Mouse (Mus musculus): ENCODE measurements around the gene Pgm5.

The Pgm5 gene

DNA sequence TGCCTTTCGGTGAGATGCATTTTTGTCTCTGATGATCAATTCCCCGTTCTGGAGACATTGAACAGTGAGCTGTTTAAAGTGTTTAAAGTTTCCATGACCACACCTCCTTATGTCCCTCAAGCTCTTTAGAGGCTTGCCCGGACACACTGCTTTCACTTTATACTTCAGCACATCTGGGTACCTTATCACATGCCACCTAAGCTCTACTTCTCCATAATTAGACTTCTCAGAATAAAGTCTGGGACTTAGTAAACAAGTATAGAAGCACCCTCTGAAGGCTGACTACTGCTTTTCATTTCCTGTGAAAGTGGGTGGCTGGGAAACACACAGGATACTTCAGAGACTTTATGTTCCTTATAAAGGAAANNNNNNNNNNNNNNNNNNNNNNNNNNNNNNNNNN, 204.7 kb downstream of the Pgm5 start:
- DNase-seq (ENCODE audit: low read depth) = no peak

DNA sequence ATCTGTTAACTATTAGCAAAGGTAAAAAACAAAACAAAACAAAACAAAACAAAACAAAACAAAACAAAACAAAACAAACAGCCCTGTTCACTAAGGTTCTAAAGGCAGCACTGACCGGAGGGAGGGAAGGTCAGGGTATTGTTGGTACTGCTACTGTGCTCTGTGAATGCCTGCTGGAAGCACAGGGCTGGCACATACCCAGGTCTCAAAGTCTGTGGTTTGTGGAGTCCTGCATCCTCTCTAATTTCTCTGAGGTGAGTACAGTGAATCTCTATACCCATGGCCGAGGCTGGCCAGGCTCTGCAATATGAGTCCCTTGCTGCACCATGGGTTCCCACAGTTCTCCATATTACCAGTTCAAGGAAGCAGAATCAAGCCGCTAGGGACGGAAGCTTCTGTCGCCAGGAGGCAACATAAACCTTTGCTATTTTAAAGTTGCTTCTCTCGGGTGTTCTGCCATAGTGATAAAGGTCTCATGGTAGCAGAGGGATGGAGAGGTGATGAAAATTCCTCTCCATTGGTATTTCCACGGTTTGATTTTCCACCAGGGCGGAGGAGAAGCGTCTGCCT, 208.3 kb downstream of the Pgm5 start:
- no peak for DNase-seq (ENCODE audit: low read depth)

DNA sequence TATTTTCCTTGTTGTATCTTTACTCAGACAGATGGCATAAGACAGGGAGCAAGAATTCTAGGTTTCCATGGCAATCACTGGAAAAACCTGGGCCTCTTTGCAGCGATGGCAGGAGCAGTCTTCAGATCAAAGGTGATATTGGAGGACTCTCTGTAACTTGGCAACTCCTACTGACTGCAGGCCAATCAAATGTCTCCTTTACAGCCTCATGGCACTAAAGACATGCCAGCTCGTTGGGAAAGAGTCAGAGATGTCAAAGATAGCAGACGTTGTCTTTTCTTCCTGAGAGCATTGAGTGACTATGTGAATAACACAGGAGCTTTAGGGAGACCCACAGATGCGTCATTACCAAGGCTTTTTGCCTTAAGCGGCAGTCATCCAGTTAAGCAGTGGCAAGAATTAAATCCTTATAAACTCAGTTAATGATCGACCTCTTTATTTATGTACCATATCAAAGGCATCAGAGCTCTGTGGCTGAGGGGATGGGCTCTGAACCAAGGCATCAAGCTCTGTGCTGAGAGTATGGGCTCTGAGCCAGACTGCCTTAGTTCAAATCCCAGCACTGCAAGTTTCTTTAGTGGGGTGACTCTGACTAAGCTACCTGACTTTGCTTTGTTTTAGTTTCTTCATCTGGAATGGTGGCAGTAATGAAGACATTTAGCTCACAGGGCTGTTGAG, 209.2 kb downstream of the Pgm5 start:
- DNase-seq (ENCODE audit: low read depth) = no peak

DNA sequence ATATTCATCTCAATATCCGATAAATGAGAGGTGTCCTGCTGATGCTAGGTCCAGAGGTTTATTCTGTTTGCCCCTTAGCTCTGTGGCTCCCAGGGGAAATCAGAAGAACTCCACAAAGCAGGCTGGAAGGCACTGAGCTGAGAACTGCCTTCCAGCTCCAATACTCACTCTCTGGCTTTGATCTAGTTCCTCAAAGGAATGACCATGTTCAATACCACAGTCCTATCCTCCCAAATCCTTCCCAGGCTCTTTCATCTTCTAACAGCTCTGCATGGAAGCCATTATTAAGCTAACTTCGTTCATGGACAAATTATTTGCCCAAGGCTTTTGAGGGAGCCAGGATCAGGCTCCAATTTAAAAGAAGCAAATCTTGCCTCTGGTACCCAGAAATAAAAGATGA, 210.1 kb downstream of the Pgm5 start:
- DNase-seq (ENCODE audit: low read depth) = no peak

DNA sequence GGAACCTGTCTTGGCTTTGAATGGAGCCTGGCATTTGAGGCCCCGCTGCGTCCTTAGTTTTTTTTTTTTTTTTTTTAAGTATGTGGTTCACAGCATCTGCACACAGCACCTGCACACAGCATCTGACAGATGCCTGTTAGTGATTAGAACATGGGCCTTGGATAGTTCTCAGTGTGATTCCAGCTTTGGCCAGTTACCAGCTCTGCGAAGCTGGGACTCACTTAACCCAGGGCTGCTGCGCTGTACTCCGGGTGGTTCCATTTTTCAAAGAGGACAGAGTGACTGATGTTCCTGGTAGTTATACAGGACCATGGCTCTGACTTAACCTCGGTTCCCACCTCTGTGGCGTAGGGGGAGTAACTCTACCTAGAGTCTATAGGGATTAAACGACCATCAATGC, 211.2 kb downstream of the Pgm5 start:
- DNase-seq (ENCODE audit: low read depth) = no peak

DNA sequence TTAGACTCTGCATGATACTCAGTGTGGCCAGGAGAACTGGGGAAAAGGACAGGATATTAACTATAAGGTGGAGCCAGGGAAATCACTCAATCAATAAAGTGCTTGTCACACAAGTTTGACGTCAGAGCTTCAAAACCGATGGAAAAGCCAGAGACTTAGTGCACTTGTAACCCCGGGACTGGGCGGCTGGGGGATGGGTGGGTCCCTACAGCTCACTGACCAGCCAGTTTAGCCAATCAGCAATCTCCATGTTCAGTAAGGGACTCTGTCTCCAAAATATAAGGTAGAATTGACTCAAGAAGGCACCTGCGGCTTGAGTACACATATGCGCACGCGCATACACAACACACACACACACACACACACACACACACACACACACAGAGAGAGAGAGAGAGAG, 213.6 kb downstream of the Pgm5 start:
- DNase-seq (ENCODE audit: low read depth) = no peak

DNA sequence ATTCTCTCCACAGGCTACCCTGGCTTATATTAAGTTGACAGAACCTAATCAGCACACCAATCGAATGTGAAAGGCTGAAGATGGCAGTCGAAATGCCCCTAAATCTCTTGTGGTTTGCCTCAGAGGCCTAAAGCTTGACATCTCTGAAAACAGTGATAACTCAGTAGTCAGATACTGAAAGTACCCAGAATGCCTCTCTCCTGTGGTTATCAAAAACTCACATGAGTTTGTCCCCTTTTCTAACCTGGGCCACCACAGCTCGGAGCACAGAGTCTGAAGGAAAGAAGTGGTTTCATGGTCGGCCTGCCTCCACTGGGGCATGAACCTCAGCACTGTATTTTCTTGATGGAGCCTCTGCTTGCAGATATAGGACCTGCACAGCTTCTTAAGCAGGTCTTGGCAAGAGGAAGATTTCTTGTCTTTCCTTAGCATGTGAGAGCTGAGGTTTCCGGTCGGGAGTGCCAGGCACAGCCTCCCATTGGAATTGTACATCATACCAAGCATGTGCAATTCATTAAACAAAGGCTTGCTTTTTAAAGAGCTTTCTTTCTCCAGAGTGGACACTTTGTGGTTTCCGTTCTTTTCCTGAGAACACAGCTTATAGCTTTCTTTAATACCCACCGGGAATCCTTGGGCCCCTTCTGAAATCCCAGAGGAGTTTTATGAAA, 215.4 kb downstream of the Pgm5 start:
- DNase-seq (ENCODE audit: low read depth) = no peak

DNA sequence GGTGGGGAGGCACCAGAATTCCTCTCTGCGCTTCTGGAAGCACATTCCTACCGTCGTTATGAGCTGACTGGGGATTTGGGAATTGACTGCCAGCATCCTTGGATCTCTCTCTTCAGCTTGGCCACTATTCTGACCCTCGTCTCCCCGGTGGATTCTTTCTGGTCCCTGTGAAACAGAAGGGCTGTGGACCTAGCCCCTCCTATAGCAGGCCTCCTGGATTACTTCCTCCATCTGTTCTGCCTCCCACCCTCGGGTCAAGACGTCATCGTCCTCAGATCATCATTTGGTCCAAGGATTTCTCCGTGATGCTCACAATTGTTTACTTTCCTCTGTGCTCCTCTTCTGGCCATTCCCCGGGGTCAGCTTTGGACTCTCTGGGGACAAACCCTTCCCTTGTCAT, 216.7 kb downstream of the Pgm5 start:
- DNase-seq (ENCODE audit: low read depth) = no peak

DNA sequence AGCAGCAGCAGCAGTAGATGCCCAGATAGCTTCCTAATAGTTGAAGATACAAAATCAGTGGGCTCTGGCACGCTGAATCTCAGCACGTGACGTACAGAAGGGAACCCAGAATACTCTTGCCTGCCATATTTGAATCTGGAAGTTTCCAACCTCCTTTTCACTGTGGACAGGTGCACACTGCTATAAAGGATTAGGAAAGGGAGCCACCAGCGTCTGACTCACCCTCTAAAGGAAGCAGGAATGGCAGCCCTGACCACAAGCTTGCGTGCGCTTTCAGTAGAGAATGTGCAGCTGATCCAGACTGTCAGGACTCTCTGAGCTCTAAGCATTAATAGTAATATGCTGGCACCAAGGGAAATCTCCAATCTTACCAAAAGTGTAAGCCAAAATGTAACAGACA, 220.7 kb downstream of the Pgm5 start:
- no peak for DNase-seq (ENCODE audit: low read depth)

DNA sequence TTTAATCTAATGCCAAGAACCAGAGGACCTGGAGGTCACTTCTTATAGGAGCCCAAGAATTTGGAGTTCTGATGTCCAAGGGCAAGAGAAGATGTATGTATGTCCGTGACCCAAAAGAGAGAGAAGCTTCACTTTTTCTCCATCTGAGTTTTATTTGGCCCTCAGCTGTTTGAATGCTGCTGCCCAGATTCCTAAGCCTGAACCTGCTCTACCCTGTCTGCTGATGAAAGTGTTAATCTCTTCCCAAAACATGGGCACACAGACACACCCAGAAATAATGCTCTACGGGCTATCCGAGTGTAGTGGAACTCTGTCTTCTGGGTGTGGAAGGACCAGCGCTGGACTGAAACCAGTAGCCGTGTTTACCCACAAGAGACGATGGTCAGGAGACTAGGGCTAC, 223.7 kb downstream of the Pgm5 start:
- DNase-seq (ENCODE audit: low read depth) = no peak

DNA sequence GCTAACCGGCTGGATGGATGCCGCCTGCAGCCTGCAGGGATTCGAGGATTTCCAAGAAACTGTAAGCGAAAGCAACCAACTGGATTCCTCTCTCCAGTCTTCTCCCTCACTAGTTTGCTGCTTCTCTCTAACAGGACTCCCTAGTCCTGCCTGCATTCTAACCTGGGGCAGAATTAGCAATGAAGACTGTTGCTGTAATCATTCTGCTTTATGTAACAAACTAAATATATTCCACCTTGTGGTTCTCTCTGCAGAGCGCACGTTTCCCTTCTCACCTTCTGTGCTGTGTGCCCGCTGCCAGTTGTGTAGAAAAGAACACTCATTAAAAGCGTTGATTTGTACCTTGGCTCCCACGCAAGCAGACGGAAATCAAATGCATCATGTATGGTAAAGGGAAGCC, 225.0 kb downstream of the Pgm5 start:
- no peak for DNase-seq (ENCODE audit: low read depth)

DNA sequence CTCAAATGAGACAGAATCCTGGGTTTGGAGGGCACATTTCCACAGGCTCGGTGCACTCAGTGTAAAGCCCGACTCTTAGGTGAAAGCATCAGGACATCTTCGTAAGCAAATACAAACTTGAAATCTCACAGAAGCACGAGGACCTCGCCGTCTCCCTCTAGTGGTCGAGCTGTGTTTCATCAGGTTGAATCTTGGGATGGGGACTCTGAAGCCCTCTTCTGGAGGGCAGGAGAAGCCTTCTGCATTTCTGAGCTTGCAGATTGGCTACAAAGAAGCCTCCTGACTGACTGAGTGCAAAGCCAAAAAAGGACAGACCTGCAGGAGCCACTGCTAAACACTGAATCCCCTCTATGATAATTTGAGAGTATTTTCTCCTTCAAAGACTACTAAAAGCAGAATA, 227.1 kb downstream of the Pgm5 start:
- DNase-seq (ENCODE audit: low read depth) = peak; percentile 86

All from 416B (cell line).